Mouse (Mus musculus) erythroblast, embryonic 14.5 days (primary cell): ENCODE measurements around the gene Pold1.

Experiments used
- GATA1 ChIP-seq: IDR thresholded peaks from 2 replicates; pipeline ENCODE4 v1.6.1; 2012; ENCODE audit warnings: low read length, inconsistent platforms, mixed read lengths
- TAL1 ChIP-seq: IDR thresholded peaks from 3 replicates; pipeline ENCODE4 v1.6.1; 2012; ENCODE audit warnings: low read length, inconsistent platforms, mixed read lengths

DNA sequence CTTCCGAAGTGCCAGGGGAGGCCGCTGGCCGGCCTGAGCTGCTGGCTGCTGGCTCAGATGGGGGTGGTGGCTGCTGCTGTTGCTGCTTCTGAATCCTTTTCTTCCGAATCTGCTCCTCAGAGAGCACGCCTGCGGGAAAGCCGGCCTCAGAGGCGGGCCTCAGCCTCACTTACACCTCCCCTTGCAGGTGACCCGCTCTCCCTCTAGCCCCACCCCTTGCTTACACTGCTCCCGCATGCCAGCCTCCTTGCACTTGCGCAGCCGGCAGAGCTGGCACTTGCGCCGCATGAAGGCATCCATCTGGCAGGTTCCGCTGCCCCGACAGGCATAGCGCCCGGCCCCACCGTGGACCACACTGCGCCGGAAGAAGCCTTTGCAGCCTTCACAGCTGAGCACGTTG is 3.1 kb upstream of the Pold1 start:
- TF ChIP-seq GATA1 (no peak), TAL1 (no peak)
